ENCODE assay signal across 20 mouse cellular contexts in genomic region chr2:144621491-144621890, GRCm38 (mm10). TPM values are rescaled to one million over a fixed set of nuclear protein-coding genes. Genes with fewer than 3 reads are reported as not detected.
A peak's percentile ranks its signal among the peaks of the same experiment; 100 is the strongest.
DNase-seq lines count a peak whose midpoint lies in the region; ATAC-seq lines count a peak whose summit lies in the region.
"Had no signal": no experiment of that assay in that cellular context is flagged by ENCODE, and none has a peak within 500 bp of the region (broad histone marks: within the 10 kb centered on the region; RNA-seq: fewer than 3 reads in every experiment).

No protein-coding gene starts in this region.

- no peaks in the 10 kb centered on the region for H3K27me3 ChIP-seq in hindbrain, embryonic 11.5 days (ENCODE audit: control insufficient read depth, insufficient read depth, low read length)
- H3K27me3 ChIP-seq in hindbrain, embryonic 13.5 days: no peaks in the 10 kb centered on the region
- H3K27me3 ChIP-seq in midbrain, embryonic 11.5 days (ENCODE audit: control insufficient read depth, insufficient read depth, low read length): no peaks in the 10 kb centered on the region
- H3K27me3 ChIP-seq in midbrain, embryonic 14.5 days (ENCODE audit: control insufficient read depth, insufficient read depth, low read length): no peaks in the 10 kb centered on the region
- H3K27me3 ChIP-seq in limb, embryonic 10.5 days (ENCODE audit: low read depth, poor library complexity, severe bottlenecking): no peaks in the 10 kb centered on the region
- H3K27me3 ChIP-seq: forebrain, embryonic 13.5 days; intestine, embryonic 15.5 days; lung, embryonic 15.5 days; midbrain, embryonic 13.5 days had no signal

- DNase-seq in hindbrain, embryonic 11.5 days (ENCODE audit: low spot score): peak; percentile 12
- peak; percentile 78 for DNase-seq in midbrain, embryonic 11.5 days (ENCODE audit: low spot score, missing footprints)
- DNase-seq in midbrain, embryonic 14.5 days: no peak
- peak; percentile 67 for DNase-seq in cerebellum, adult 9-11 months
- peak; percentile 12 for DNase-seq in limb, embryonic 10.5 days (ENCODE audit: low spot score)
- DNase-seq in thymus, postnatal 10 days (ENCODE audit: low spot score in 2 of 2): no peak
- DNase-seq in heart, postnatal 36 days: no peak
- DNase-seq: adrenal gland, postnatal 14 days; B cell, adult 2 months; gastrocnemius, postnatal 25 days; heart, postnatal 14 days; right cerebral cortex, adult 18-20 months; thymus, adult 2 months had no signal

- H3K36me3 ChIP-seq in hindbrain, embryonic 11.5 days (ENCODE audit: control insufficient read depth, insufficient read depth, low read length): no peaks in the 10 kb centered on the region
- H3K36me3 ChIP-seq in hindbrain, embryonic 13.5 days: 0 out of 2 replicates have a peak, but pooled peaks cover 4% of the 10 kb centered on the region
- no peaks in the 10 kb centered on the region for H3K36me3 ChIP-seq in midbrain, embryonic 11.5 days (ENCODE audit: control insufficient read depth, insufficient read depth, low read length)
- H3K36me3 ChIP-seq in midbrain, embryonic 14.5 days (ENCODE audit: control insufficient read depth, insufficient read depth, low read length): no peaks in the 10 kb centered on the region
- no peaks in the 10 kb centered on the region for H3K36me3 ChIP-seq in limb, embryonic 10.5 days
- H3K36me3 ChIP-seq: embryonic facial prominence, embryonic 10.5 days; intestine, embryonic 15.5 days; lung, embryonic 15.5 days had no signal

- no peak for ATAC-seq in hindbrain, embryonic 11.5 days (ENCODE audit: low FRiP score)
- no peak for ATAC-seq in hindbrain, embryonic 13.5 days (ENCODE audit: low FRiP score)
- ATAC-seq in midbrain, embryonic 11.5 days (ENCODE audit: low FRiP score): no peak
- no peak for ATAC-seq in midbrain, embryonic 14.5 days (ENCODE audit: low FRiP score, low TSS enrichment)
- ATAC-seq: forebrain, embryonic 13.5 days; intestine, embryonic 15.5 days; midbrain, embryonic 13.5 days had no signal

- intact Hi-C loops in heart, postnatal 36 days (cut with DNase I): no loop called here

- no peak overlapping the region for H3K9ac ChIP-seq in hindbrain, embryonic 11.5 days (ENCODE audit: low read depth, low read length)
- H3K9ac ChIP-seq in hindbrain, embryonic 13.5 days: no peak overlapping the region
- H3K9ac ChIP-seq in midbrain, embryonic 11.5 days (ENCODE audit: low read length): no peak overlapping the region
- no peak overlapping the region for H3K9ac ChIP-seq in midbrain, embryonic 14.5 days (replicated peaks; ENCODE audit: low read length)
- H3K9ac ChIP-seq: forebrain, embryonic 13.5 days; intestine, embryonic 15.5 days; lung, embryonic 15.5 days; midbrain, embryonic 13.5 days had no signal

- no peak overlapping the region for H3K4me3 ChIP-seq in hindbrain, embryonic 11.5 days (ENCODE audit: low read depth, low read length)
- H3K4me3 ChIP-seq in hindbrain, embryonic 13.5 days: no peak overlapping the region
- H3K4me3 ChIP-seq in midbrain, embryonic 11.5 days (ENCODE audit: low read depth, low read length): no peak overlapping the region
- H3K4me3 ChIP-seq in midbrain, embryonic 14.5 days (replicated peaks; ENCODE audit: low read depth, low read length): no peak overlapping the region
- no peak overlapping the region for H3K4me3 ChIP-seq in limb, embryonic 10.5 days
- H3K4me3 ChIP-seq: embryonic facial prominence, embryonic 10.5 days; forebrain, embryonic 13.5 days; heart, embryonic 10.5 days; intestine, embryonic 15.5 days; lung, embryonic 15.5 days; midbrain, embryonic 13.5 days had no signal

- H3K27ac ChIP-seq in hindbrain, embryonic 11.5 days (ENCODE audit: low read depth, low read length): no peak overlapping the region
- H3K27ac ChIP-seq in hindbrain, embryonic 13.5 days: no peak overlapping the region
- no peak overlapping the region for H3K27ac ChIP-seq in midbrain, embryonic 11.5 days (ENCODE audit: low read depth, low read length)
- no peak overlapping the region for H3K27ac ChIP-seq in midbrain, embryonic 14.5 days (replicated peaks; ENCODE audit: low read depth, low read length)
- no peak overlapping the region for H3K27ac ChIP-seq in limb, embryonic 10.5 days
- H3K27ac ChIP-seq: embryonic facial prominence, embryonic 10.5 days; forebrain, embryonic 13.5 days; heart, embryonic 10.5 days; intestine, embryonic 15.5 days; lung, embryonic 15.5 days; midbrain, embryonic 13.5 days had no signal

- WGBS in hindbrain, embryonic 11.5 days: 38% methylated on average over 6 of the region's 6 CpGs
- WGBS in hindbrain, embryonic 13.5 days: 32% methylated on average over 6 of the region's 6 CpGs
- WGBS in midbrain, embryonic 11.5 days: 33% methylated on average over 6 of the region's 6 CpGs
- WGBS in midbrain, embryonic 14.5 days: 23% methylated on average over 6 of the region's 6 CpGs
- WGBS in limb, embryonic 10.5 days: 91% methylated on average over 6 of the region's 6 CpGs

- no peaks in the 10 kb centered on the region for H3K4me1 ChIP-seq in hindbrain, embryonic 11.5 days (replicated peaks; ENCODE audit: control insufficient read depth, insufficient read depth, low read length)
- no peaks in the 10 kb centered on the region for H3K4me1 ChIP-seq in hindbrain, embryonic 13.5 days (replicated peaks)
- H3K4me1 ChIP-seq in midbrain, embryonic 11.5 days (ENCODE audit: control insufficient read depth, insufficient read depth, low read length): no peaks in the 10 kb centered on the region
- no peaks in the 10 kb centered on the region for H3K4me1 ChIP-seq in midbrain, embryonic 14.5 days (ENCODE audit: control insufficient read depth, insufficient read depth, low read length)
- no peaks in the 10 kb centered on the region for H3K4me1 ChIP-seq in limb, embryonic 10.5 days
- H3K4me1 ChIP-seq: embryonic facial prominence, embryonic 10.5 days; forebrain, embryonic 13.5 days; intestine, embryonic 15.5 days; lung, embryonic 15.5 days; midbrain, embryonic 13.5 days had no signal

- H3K4me2 ChIP-seq in hindbrain, embryonic 11.5 days (replicated peaks; ENCODE audit: low read depth, low read length): no peak overlapping the region
- no peak overlapping the region for H3K4me2 ChIP-seq in hindbrain, embryonic 13.5 days
- H3K4me2 ChIP-seq in midbrain, embryonic 11.5 days: no peak overlapping the region
- no peak overlapping the region for H3K4me2 ChIP-seq in midbrain, embryonic 14.5 days (ENCODE audit: low read length)
- H3K4me2 ChIP-seq: forebrain, embryonic 13.5 days; intestine, embryonic 15.5 days; lung, embryonic 15.5 days; midbrain, embryonic 13.5 days had no signal

- no peaks in the 10 kb centered on the region for H3K9me3 ChIP-seq in hindbrain, embryonic 11.5 days (ENCODE audit: control insufficient read depth, low read length)
- H3K9me3 ChIP-seq in hindbrain, embryonic 13.5 days: no peaks in the 10 kb centered on the region
- no peaks in the 10 kb centered on the region for H3K9me3 ChIP-seq in midbrain, embryonic 11.5 days (ENCODE audit: control insufficient read depth, low read length)
- H3K9me3 ChIP-seq in midbrain, embryonic 14.5 days (ENCODE audit: control insufficient read depth, low read length): 0 out of 2 replicates have a peak, but pooled peaks cover 2% of the 10 kb centered on the region
- H3K9me3 ChIP-seq in limb, embryonic 10.5 days (replicated peaks): no peaks in the 10 kb centered on the region
- H3K9me3 ChIP-seq: embryonic facial prominence, embryonic 10.5 days; forebrain, embryonic 13.5 days; heart, embryonic 10.5 days; intestine, embryonic 15.5 days; lung, embryonic 15.5 days; midbrain, embryonic 13.5 days had no signal

RNA-seq across cellular contexts. Expression of gene Dtd1, which starts 21.8 kb away (rescaled TPM):
- polyA plus RNA-seq in hindbrain, embryonic 11.5 days (2014; fragmentation: Nextera tagmentation; extraction: Ambion mirVana): 33.6 and 38.3 TPM in 2 replicates
- 85.8 and 88.9 TPM in 2 replicates for polyA plus RNA-seq in hindbrain, embryonic 13.5 days (2015; fragmentation: Nextera tagmentation; extraction: Ambion mirVana)
- polyA plus RNA-seq in midbrain, embryonic 11.5 days (2014; fragmentation: Nextera tagmentation; extraction: Ambion mirVana): 36.4 and 40.1 TPM in 2 replicates
- polyA plus RNA-seq in midbrain, embryonic 14.5 days (2014; fragmentation: Nextera tagmentation; extraction: Ambion mirVana): 118 and 146 TPM in 2 replicates
- 34.7 and 35.4 TPM in 2 replicates for polyA plus RNA-seq in limb, embryonic 10.5 days (2016; fragmentation: Nextera tagmentation; extraction: Ambion mirVana)
- 10 to 100 TPM; 14.5 to 15.7 TPM for total RNA-seq in heart, postnatal 36 days (2021)

RNA-seq across cellular contexts. Expression of gene Smim26, which starts 27.6 kb away (rescaled TPM):
- 39.0 and 48.9 TPM in 2 replicates for polyA plus RNA-seq in hindbrain, embryonic 11.5 days (2014; fragmentation: Nextera tagmentation; extraction: Ambion mirVana)
- polyA plus RNA-seq in hindbrain, embryonic 13.5 days (2015; fragmentation: Nextera tagmentation; extraction: Ambion mirVana): 63.3 and 67.3 TPM in 2 replicates
- polyA plus RNA-seq in midbrain, embryonic 11.5 days (2014; fragmentation: Nextera tagmentation; extraction: Ambion mirVana): 42.7 and 44.5 TPM in 2 replicates
- polyA plus RNA-seq in midbrain, embryonic 14.5 days (2014; fragmentation: Nextera tagmentation; extraction: Ambion mirVana): 55.4 and 70.5 TPM in 2 replicates
- polyA plus RNA-seq in limb, embryonic 10.5 days (2016; fragmentation: Nextera tagmentation; extraction: Ambion mirVana): 24.0 and 30.7 TPM in 2 replicates
- total RNA-seq in heart, postnatal 36 days (2021): 100 to 1,000 TPM in 1 of 2 experiments, 10 to 100 TPM in 1; 91.7 to 105 TPM

Comparison
In these comparisons a context has a peak if more than half of its experiments do, and no peak if none do; other contexts are left out.
1. DNase-seq: peak in hindbrain, embryonic 11.5 days (single experiment), midbrain, embryonic 11.5 days (single experiment), cerebellum, adult 9-11 months (single experiment) and limb, embryonic 10.5 days (single experiment); none in midbrain, embryonic 14.5 days (single experiment), thymus, postnatal 10 days (0 of 2) and heart, postnatal 36 days (0 of 2).